Mouse (Mus musculus): Measurements from ENCODE around the gene Pogz. TPM values are rescaled to one million over a fixed set of nuclear protein-coding genes. Genes with fewer than 3 reads are reported as not detected.
A peak's percentile ranks its signal among the peaks of the same experiment; 100 is the strongest.

The Pogz gene
- polyA plus RNA-seq (2015; fragmentation: Nextera tagmentation; extraction: Ambion mirVana), result 4.8 and 5.8 TPM in 2 replicates

DNA sequence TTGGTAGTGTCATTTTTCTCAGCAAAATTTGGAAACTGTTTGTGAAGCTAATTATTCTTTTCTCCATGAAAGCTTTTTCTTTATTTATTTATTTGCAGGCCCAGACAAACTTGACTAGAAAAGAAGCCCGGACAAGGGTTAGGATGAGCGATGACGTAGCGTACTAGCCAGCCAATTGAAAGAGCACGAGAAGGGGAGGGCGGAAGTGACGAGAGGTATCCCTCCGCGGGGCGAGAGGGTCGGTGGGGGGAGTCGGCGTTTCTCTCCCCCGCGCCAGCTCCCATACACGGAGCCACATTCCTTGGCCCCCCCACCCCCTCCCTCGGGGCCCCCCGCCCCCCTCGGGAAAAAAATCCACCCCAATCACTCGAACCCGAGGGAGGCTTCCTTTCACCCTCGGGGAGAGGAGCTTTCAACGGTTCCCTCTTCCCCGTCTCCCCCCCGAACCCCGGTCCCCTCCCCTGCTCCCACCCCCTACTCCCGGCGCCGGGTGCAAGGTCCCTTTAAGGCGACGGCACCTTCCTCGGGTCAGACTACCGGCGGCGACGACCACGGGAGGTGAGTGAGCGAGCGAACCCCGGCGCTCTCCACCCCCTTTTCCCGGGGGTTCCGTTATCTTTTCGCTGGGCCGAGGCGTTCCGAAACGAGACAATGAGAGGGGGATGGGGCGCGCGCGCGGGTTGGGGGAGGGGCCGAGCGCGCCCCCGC is at the start of gene Pogz:
Pogz (plus strand) TSS at position 385 of the 708 bp plus-strand sequence.
- no peak for TF ChIP-seq CTCF (IDR thresholded peaks at IDR 0.05; ENCODE audit: low read depth)
- no peaks in the 10 kb centered on the region for H3K27me3 ChIP-seq (replicated peaks; ENCODE audit: control insufficient read depth, insufficient read depth, low read length)
- H3K9ac ChIP-seq (ENCODE audit: low read depth, low read length), result peak within 1 kb of the TSS; percentile 90
- peak within 1 kb of the TSS; percentile 99 for H3K27ac ChIP-seq (ENCODE audit: low read depth, low read length)
- peak within 1 kb of the TSS; percentile 90 for H3K4me3 ChIP-seq (ENCODE audit: low read depth, low read length)
- 0% methylated on average over 46 of the region's 57 CpGs for WGBS
- H3K4me2 ChIP-seq (replicated peaks; ENCODE audit: low read depth), result peak within 1 kb of the TSS; percentile 72
- ATAC-seq, result peak; percentile 93
- H3K4me1 ChIP-seq (replicated peaks; ENCODE audit: control insufficient read depth, insufficient read depth, low read length), result no peaks in the 10 kb centered on the region
- H3K9me3 ChIP-seq (ENCODE audit: control insufficient read depth), result no peaks in the 10 kb centered on the region
- no peaks in the 10 kb centered on the region for H3K36me3 ChIP-seq (ENCODE audit: control insufficient read depth, insufficient read depth)

DNA sequence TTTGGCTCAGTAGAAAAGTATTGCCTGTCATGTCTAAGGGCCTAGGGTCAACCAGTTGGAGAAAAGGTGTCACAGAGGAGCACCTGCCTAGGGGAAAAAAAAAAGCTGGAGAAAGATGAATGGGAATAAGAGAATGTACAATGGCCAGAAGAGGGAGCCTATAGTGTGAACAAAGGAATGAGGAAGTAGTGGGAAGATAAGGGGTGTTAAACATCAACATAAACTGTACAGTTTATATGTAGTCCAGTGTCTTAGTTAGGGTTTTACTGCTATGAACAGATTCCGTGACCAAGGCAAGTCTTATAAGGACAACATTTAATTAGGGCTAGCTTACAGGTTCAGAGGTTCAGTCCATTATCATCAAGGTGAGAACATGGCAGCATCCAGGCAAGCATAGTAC is 48.3 kb upstream of the Pogz start:
- H3K27me3 ChIP-seq (replicated peaks; ENCODE audit: control insufficient read depth, insufficient read depth, low read length), result no peaks in the 10 kb centered on the region
- H3K4me3 ChIP-seq (ENCODE audit: low read depth, low read length), result no peak overlapping the region
- no peak overlapping the region for H3K4me2 ChIP-seq (replicated peaks; ENCODE audit: low read depth)
- no peak for ATAC-seq
- H3K27ac ChIP-seq (ENCODE audit: low read depth, low read length), result no peak overlapping the region
- TF ChIP-seq CTCF (IDR thresholded peaks at IDR 0.05; ENCODE audit: low read depth), result peak; percentile 62
- 0 out of 2 replicates have a peak, but pooled peaks cover 3% of the 10 kb centered on the region for H3K4me1 ChIP-seq (replicated peaks; ENCODE audit: control insufficient read depth, insufficient read depth, low read length)
- no peak overlapping the region for H3K9ac ChIP-seq (ENCODE audit: low read depth, low read length)
- no peaks in the 10 kb centered on the region for H3K9me3 ChIP-seq (ENCODE audit: control insufficient read depth)
- 52% methylated on average over 1 of the region's 1 CpGs for WGBS
- no peaks in the 10 kb centered on the region for H3K36me3 ChIP-seq (ENCODE audit: control insufficient read depth, insufficient read depth)

DNA sequence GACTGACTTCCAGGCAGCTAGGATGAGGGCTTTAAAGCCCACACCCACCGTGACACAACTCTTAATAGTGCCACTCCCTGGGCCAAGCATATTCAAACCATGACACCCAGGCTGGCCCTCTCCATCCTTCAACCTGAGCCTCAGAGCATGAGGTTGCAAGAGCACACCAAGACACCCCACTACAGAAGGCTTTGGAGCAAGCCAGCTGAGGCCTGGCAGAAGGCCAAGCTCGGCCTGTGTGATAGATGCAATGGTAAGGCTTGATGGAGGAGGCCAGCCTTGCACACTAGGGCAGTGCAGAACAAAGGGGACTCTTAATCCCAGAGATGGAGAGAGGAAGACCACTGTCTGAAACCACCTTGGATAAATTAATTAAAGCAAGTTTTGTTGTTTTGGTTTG is 47.9 kb upstream of the Pogz start:
- WGBS, result 63% methylated on average over 2 of the region's 2 CpGs
- H3K9me3 ChIP-seq (ENCODE audit: control insufficient read depth), result no peaks in the 10 kb centered on the region
- no peaks in the 10 kb centered on the region for H3K36me3 ChIP-seq (ENCODE audit: control insufficient read depth, insufficient read depth)
- TF ChIP-seq CTCF (IDR thresholded peaks at IDR 0.05; ENCODE audit: low read depth), result no peak
- no peak for ATAC-seq
- no peak overlapping the region for H3K9ac ChIP-seq (ENCODE audit: low read depth, low read length)
- no peaks in the 10 kb centered on the region for H3K27me3 ChIP-seq (replicated peaks; ENCODE audit: control insufficient read depth, insufficient read depth, low read length)
- H3K27ac ChIP-seq (ENCODE audit: low read depth, low read length), result no peak overlapping the region
- 0 out of 2 replicates have a peak, but pooled peaks cover 3% of the 10 kb centered on the region for H3K4me1 ChIP-seq (replicated peaks; ENCODE audit: control insufficient read depth, insufficient read depth, low read length)
- no peak overlapping the region for H3K4me2 ChIP-seq (replicated peaks; ENCODE audit: low read depth)
- H3K4me3 ChIP-seq (ENCODE audit: low read depth, low read length), result no peak overlapping the region

DNA sequence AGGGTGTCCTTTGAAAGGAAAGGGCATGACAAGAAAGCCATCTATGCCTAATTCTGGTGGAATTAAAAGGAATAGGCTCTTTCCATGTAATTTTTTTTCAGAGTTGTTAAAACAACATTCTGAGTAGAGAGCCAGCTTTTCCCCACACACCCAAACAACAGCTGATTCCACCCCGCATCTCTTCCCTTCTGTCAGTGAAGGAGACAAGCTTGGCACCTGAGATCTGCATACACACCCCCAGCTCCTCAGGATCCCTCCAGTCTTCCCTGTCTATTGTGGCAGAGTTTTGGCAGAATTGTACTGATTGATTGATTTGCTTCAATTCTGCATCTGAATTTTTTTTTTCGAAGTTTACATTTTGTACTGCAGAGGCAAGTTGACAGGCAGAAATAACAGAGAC is 45.1 kb upstream of the Pogz start:
- WGBS, result 88% methylated on average over 2 of the region's 2 CpGs
- 0 out of 2 replicates have a peak, but pooled peaks cover 3% of the 10 kb centered on the region for H3K4me1 ChIP-seq (replicated peaks; ENCODE audit: control insufficient read depth, insufficient read depth, low read length)
- ATAC-seq, result no peak

DNA sequence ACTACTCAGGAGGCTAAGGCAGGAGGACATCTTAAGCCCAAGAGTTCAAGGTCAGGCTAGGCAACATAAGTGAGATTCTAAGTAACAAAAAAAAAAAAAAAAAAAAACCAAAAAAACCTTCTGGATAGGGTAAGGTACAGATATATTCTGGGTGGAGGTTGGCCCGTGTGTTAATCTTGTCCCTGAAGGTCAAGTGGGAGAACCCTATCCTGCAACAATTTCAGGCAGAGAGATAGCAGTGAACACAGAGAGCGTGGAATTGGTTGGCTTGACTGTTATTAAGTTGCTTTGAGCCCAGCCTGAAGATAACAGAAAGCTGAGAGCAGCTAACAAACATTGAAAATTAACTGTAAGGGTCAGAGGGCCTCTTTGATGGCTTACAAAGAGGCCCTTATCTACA is 43.7 kb upstream of the Pogz start:
- Histone ChIP-seq H3K9me3 (ENCODE audit: control insufficient read depth) (no peaks in the 10 kb centered on the region), H3K4me1 (replicated peaks; ENCODE audit: control insufficient read depth, insufficient read depth, low read length) (0 out of 2 replicates have a peak, but pooled peaks cover 3% of the 10 kb centered on the region), H3K9ac (ENCODE audit: low read depth, low read length) (no peak overlapping the region), H3K27me3 (replicated peaks; ENCODE audit: control insufficient read depth, insufficient read depth, low read length) (no peaks in the 10 kb centered on the region), H3K4me2 (replicated peaks; ENCODE audit: low read depth) (no peak overlapping the region), H3K27ac (ENCODE audit: low read depth, low read length) (no peak overlapping the region), H3K36me3 (ENCODE audit: control insufficient read depth, insufficient read depth) (no peaks in the 10 kb centered on the region), H3K4me3 (ENCODE audit: low read depth, low read length) (no peak overlapping the region)
- WGBS, result 42% methylated on average over 2 of the region's 2 CpGs
- TF ChIP-seq CTCF (IDR thresholded peaks at IDR 0.05; ENCODE audit: low read depth), result no peak
- ATAC-seq, result no peak

More for the DNA sequence above, 45.1 kb upstream of the Pogz start:
- no peaks in the 10 kb centered on the region for H3K27me3 ChIP-seq (replicated peaks; ENCODE audit: control insufficient read depth, insufficient read depth, low read length)
- H3K27ac ChIP-seq (ENCODE audit: low read depth, low read length), result no peak overlapping the region
- H3K9me3 ChIP-seq (ENCODE audit: control insufficient read depth), result no peaks in the 10 kb centered on the region
- H3K36me3 ChIP-seq (ENCODE audit: control insufficient read depth, insufficient read depth), result no peaks in the 10 kb centered on the region
- H3K4me2 ChIP-seq (replicated peaks; ENCODE audit: low read depth), result no peak overlapping the region
- no peak overlapping the region for H3K9ac ChIP-seq (ENCODE audit: low read depth, low read length)
- no peak for TF ChIP-seq CTCF (IDR thresholded peaks at IDR 0.05; ENCODE audit: low read depth)
- H3K4me3 ChIP-seq (ENCODE audit: low read depth, low read length), result no peak overlapping the region

DNA sequence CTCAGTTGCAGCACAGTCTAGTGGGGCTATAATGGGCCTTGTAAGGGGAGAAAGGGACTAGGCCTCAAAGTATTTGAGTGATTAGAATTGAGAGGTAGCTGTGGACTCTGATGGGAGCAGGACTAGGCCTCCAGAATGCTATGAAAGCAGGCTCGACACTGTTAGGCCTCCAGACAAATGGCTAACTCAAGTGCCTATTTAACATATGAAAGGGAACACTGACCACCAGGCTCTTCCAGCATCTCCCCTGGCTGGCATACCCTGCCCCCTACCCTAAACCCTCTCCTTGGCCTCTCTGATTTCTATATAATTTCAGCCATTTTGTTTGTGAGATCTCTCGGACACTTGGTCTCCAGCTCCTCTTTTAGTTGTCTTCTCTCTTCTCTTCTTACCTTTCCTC is 43.0 kb upstream of the Pogz start:
- H3K4me3 ChIP-seq (ENCODE audit: low read depth, low read length), result no peak overlapping the region
- WGBS, result 84% methylated on average over 2 of the region's 2 CpGs
- H3K27ac ChIP-seq (ENCODE audit: low read depth, low read length), result no peak overlapping the region
- no peaks in the 10 kb centered on the region for H3K27me3 ChIP-seq (replicated peaks; ENCODE audit: control insufficient read depth, insufficient read depth, low read length)
- no peak overlapping the region for H3K4me2 ChIP-seq (replicated peaks; ENCODE audit: low read depth)
- no peak overlapping the region for H3K9ac ChIP-seq (ENCODE audit: low read depth, low read length)
- H3K4me1 ChIP-seq (replicated peaks; ENCODE audit: control insufficient read depth, insufficient read depth, low read length), result 0 out of 2 replicates have a peak, but pooled peaks cover 3% of the 10 kb centered on the region
- no peaks in the 10 kb centered on the region for H3K36me3 ChIP-seq (ENCODE audit: control insufficient read depth, insufficient read depth)
- no peak for TF ChIP-seq CTCF (IDR thresholded peaks at IDR 0.05; ENCODE audit: low read depth)
- ATAC-seq, result no peak
- H3K9me3 ChIP-seq (ENCODE audit: control insufficient read depth), result no peaks in the 10 kb centered on the region

All from intestine, postnatal 0 days (tissue).